ENCODE assay signal across 8 mouse cellular contexts in genomic region chr3:108381945-108382875, GRCm38 (mm10). TPM values are rescaled to one million over a fixed set of nuclear protein-coding genes. Genes with fewer than 3 reads are reported as not detected.
DNase-seq lines count a peak whose midpoint lies in the region; ATAC-seq and TF ChIP-seq lines count a peak whose summit lies in the region.

No protein-coding gene starts in this region.

- H3K4me3 ChIP-seq in forebrain, embryonic 11.5 days (ENCODE audit: low read depth, low read length) = no peak overlapping the region
- H3K4me3 ChIP-seq in forebrain, embryonic 15.5 days = no peak overlapping the region
- peak overlapping the region; percentile 13; the same call in 1 of the 2 replicates for H3K4me3 ChIP-seq in thymus, adult 2 months (ENCODE audit: control insufficient read depth, insufficient read depth, low read length)
- peak overlapping the region; percentile 73; the same call in 1 of the 2 replicates for H3K4me3 ChIP-seq in intestine, embryonic 15.5 days (replicated peaks)

- TF ChIP-seq CTCF in thymus, adult 2 months (IDR thresholded peaks at IDR 0.05; ENCODE audit: borderline replicate concordance, control insufficient read depth, extremely low read depth, insufficient read depth, low read length, poor library complexity) = no peak

- H3K27ac ChIP-seq in forebrain, embryonic 11.5 days (ENCODE audit: low read depth, low read length) = no peak overlapping the region
- H3K27ac ChIP-seq in forebrain, embryonic 15.5 days (replicated peaks) = no peak overlapping the region
- no peak overlapping the region; the same call in 1 of the 2 replicates for H3K27ac ChIP-seq in thymus, adult 2 months (ENCODE audit: control insufficient read depth, insufficient read depth, low read length)
- no peak overlapping the region for H3K27ac ChIP-seq in intestine, embryonic 15.5 days

- WGBS in forebrain, embryonic 11.5 days = 76% methylated on average over 14 of the region's 14 CpGs
- WGBS in forebrain, embryonic 15.5 days = 77% methylated on average over 14 of the region's 14 CpGs
- 56% methylated on average over 14 of the region's 14 CpGs for WGBS in thymus, adult 2 months
- WGBS in intestine, embryonic 15.5 days = 54% methylated on average over 14 of the region's 14 CpGs

- no peak for DNase-seq in forebrain, embryonic 11.5 days (ENCODE audit: low spot score)
- no peak for DNase-seq in thymus, adult 2 months
- no peak for DNase-seq in thymus, postnatal 36 days
- no peak for DNase-seq in adrenal gland, postnatal 10 days
- DNase-seq in layer of hippocampus, postnatal 25 days (ENCODE audit: extremely low spot score in 1 of 2, low spot score in 1 of 2) = no peak
- no peak for DNase-seq in urinary bladder, postnatal 25 days (ENCODE audit: low spot score)

- H3K9ac ChIP-seq in forebrain, embryonic 11.5 days (ENCODE audit: low read length) = no peak overlapping the region
- H3K9ac ChIP-seq in forebrain, embryonic 15.5 days (replicated peaks) = no peak overlapping the region
- no peak overlapping the region for H3K9ac ChIP-seq in intestine, embryonic 15.5 days

- ATAC-seq in forebrain, embryonic 11.5 days (replicated peaks; ENCODE audit: low FRiP score) = no peak
- no peak for ATAC-seq in forebrain, embryonic 15.5 days (replicated peaks)
- no peak for ATAC-seq in intestine, embryonic 15.5 days

- H3K27me3 ChIP-seq in forebrain, embryonic 11.5 days (ENCODE audit: control insufficient read depth, insufficient read depth, low read length) = no peaks in the 10 kb centered on the region
- H3K27me3 ChIP-seq in forebrain, embryonic 15.5 days = no peaks in the 10 kb centered on the region
- H3K27me3 ChIP-seq in thymus, adult 2 months (ENCODE audit: control insufficient read depth, insufficient read depth, low read length) = no peaks in the 10 kb centered on the region; the same call in 1 of the 2 replicates
- H3K27me3 ChIP-seq in intestine, embryonic 15.5 days (replicated peaks) = no peaks in the 10 kb centered on the region

- H3K4me1 ChIP-seq in forebrain, embryonic 11.5 days (replicated peaks; ENCODE audit: control insufficient read depth, insufficient read depth, low read length) = peaks cover 18% of the 10 kb centered on the region; the same call in 1 of the 2 replicates
- peaks cover 49% of the 10 kb centered on the region for H3K4me1 ChIP-seq in forebrain, embryonic 15.5 days
- H3K4me1 ChIP-seq in thymus, adult 2 months (replicated peaks; ENCODE audit: control insufficient read depth, insufficient read depth, low read length) = peaks cover 13% of the 10 kb centered on the region
- peaks cover 34% of the 10 kb centered on the region for H3K4me1 ChIP-seq in intestine, embryonic 15.5 days (replicated peaks)

- H3K4me2 ChIP-seq in forebrain, embryonic 11.5 days (ENCODE audit: low read depth, low read length, severe bottlenecking) = peak overlapping the region; percentile 9; the same call in 1 of the 2 replicates
- no peak overlapping the region for H3K4me2 ChIP-seq in forebrain, embryonic 15.5 days (replicated peaks)
- H3K4me2 ChIP-seq in intestine, embryonic 15.5 days (replicated peaks) = peak overlapping the region; percentile 78

- TF ChIP-seq POLR2A in thymus, adult 2 months (IDR thresholded peaks at IDR 0.05; ENCODE audit: control insufficient read depth, extremely low read depth, insufficient read depth, low read length, poor library complexity) = no peak

- no peaks in the 10 kb centered on the region for H3K9me3 ChIP-seq in forebrain, embryonic 11.5 days (ENCODE audit: control insufficient read depth, low read length)
- H3K9me3 ChIP-seq in forebrain, embryonic 15.5 days = no peaks in the 10 kb centered on the region
- H3K9me3 ChIP-seq in intestine, embryonic 15.5 days = no peaks in the 10 kb centered on the region

- H3K36me3 ChIP-seq in forebrain, embryonic 11.5 days (ENCODE audit: control insufficient read depth, insufficient read depth, low read length) = peaks cover 3% of the 10 kb centered on the region
- no peaks in the 10 kb centered on the region for H3K36me3 ChIP-seq in forebrain, embryonic 15.5 days
- no peaks in the 10 kb centered on the region for H3K36me3 ChIP-seq in thymus, adult 2 months (ENCODE audit: control insufficient read depth, insufficient read depth, low read length)
- H3K36me3 ChIP-seq in intestine, embryonic 15.5 days = peaks cover 3% of the 10 kb centered on the region; the same call in 1 of the 2 replicates

RNA-seq across cellular contexts. Expression of gene Psrc1, which starts 1.4 kb away (rescaled TPM):
- 99.5 and 102 TPM in 2 replicates for polyA plus RNA-seq in forebrain, embryonic 11.5 days (2014; fragmentation: Nextera tagmentation; extraction: Ambion mirVana)
- polyA plus RNA-seq in forebrain, embryonic 15.5 days (2015; fragmentation: Nextera tagmentation; extraction: Ambion mirVana) = 35.6 and 41.5 TPM in 2 replicates
- polyA plus RNA-seq in thymus, adult 2 months (2012; rRNA removed) = 27.9 and 29.9 TPM in 2 replicates
- 28.8 and 30.3 TPM in 2 replicates for polyA plus RNA-seq in intestine, embryonic 15.5 days (2015; fragmentation: Nextera tagmentation; extraction: Ambion mirVana)
- total RNA-seq in adrenal gland, postnatal 10 days (2021) = 1 to 10 TPM; 6.0 to 6.4 TPM
- total RNA-seq in layer of hippocampus, postnatal 25 days (2021) = 10 to 100 TPM; 15.5 to 17.3 TPM

RNA-seq across cellular contexts. Expression of gene Mybphl, which starts 17.5 kb away (rescaled TPM):
- polyA plus RNA-seq in forebrain, embryonic 11.5 days (2014; fragmentation: Nextera tagmentation; extraction: Ambion mirVana) = not detected in 2 replicates
- polyA plus RNA-seq in forebrain, embryonic 15.5 days (2015; fragmentation: Nextera tagmentation; extraction: Ambion mirVana) = not detected in 2 replicates
- polyA plus RNA-seq in thymus, adult 2 months (2012; rRNA removed) = 8.3 and 16.6 TPM in 2 replicates
- polyA plus RNA-seq in intestine, embryonic 15.5 days (2015; fragmentation: Nextera tagmentation; extraction: Ambion mirVana) = not detected in 2 replicates
- total RNA-seq in adrenal gland, postnatal 10 days (2021) = not detected
- total RNA-seq in layer of hippocampus, postnatal 25 days (2021) = 1 to 10 TPM in 1 of 2 experiments, under 1 TPM in 1; 0.49 to 1.1 TPM

RNA-seq across cellular contexts. Expression of gene Celsr2, which starts 33.1 kb away (rescaled TPM):
- 52.0 and 68.1 TPM in 2 replicates for polyA plus RNA-seq in forebrain, embryonic 11.5 days (2014; fragmentation: Nextera tagmentation; extraction: Ambion mirVana)
- polyA plus RNA-seq in forebrain, embryonic 15.5 days (2015; fragmentation: Nextera tagmentation; extraction: Ambion mirVana) = 49.1 and 52.8 TPM in 2 replicates
- polyA plus RNA-seq in thymus, adult 2 months (2012; rRNA removed) = 28.2 and 37.6 TPM in 2 replicates
- polyA plus RNA-seq in intestine, embryonic 15.5 days (2015; fragmentation: Nextera tagmentation; extraction: Ambion mirVana) = 3.2 and 6.1 TPM in 2 replicates
- total RNA-seq in adrenal gland, postnatal 10 days (2021) = 10 to 100 TPM; 11.1 to 12.1 TPM
- total RNA-seq in layer of hippocampus, postnatal 25 days (2021) = 100 to 1,000 TPM; 172 to 199 TPM

Comparison
In these comparisons a context has a peak if more than half of its experiments do, and no peak if none do; other contexts are left out.
1. H3K4me3 ChIP-seq: peak in thymus, adult 2 months (single experiment) and intestine, embryonic 15.5 days (single experiment); none in forebrain, embryonic 11.5 days (single experiment) and forebrain, embryonic 15.5 days (single experiment).